Mouse (Mus musculus): ENCODE measurements around the gene Zc3h10. TPM values are rescaled to one million over a fixed set of nuclear protein-coding genes. Genes with fewer than 3 reads are reported as not detected.

Gene Zc3h10
- polyA plus RNA-seq, 1 experiment from 2014 or later: 6.2 TPM

GRCm38 (mm10) chr10:128520591-128520990, 27.0 kb downstream of the Zc3h10 start:
- 85% methylated on average over 16 of the region's 16 CpGs for WGBS (ENCODE audit: insufficient replicate concordance)
- Histone ChIP-seq H3K4me2 (no peak overlapping the region), H3K36me3 (peaks cover 47% of the 10 kb centered on the region), H3K4me3 (replicated peaks) (no peak overlapping the region), H3K27ac (no peak overlapping the region), H3K9ac (no peak overlapping the region), H3K9me3 (replicated peaks) (no peaks in the 10 kb centered on the region), H3K4me1 (replicated peaks) (peaks cover 45% of the 10 kb centered on the region), H3K27me3 (0 out of 2 replicates have a peak, but pooled peaks cover 3% of the 10 kb centered on the region)
- DNase-seq (no peak), ATAC-seq (ENCODE audit: low read depth) (no peak)

DNA sequence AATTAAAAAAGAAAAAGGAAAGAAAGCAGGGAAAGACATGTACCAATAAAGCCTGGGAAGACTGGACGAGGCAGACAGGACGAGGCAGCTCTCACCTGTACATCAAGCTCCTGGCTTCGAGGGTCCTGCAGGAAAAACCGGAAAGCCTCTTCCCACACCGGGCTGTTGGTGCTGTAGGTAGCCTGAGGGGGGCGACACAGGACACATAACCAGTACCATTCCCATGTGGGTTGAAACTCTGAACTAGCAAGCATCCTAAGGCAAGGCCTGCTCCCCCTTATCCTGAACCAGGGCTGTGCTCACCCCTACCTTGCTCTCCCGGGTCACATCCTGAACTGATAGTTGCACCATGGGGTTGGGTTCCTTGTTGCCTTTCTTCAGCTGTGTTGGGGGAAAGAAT, 28.7 kb downstream of the Zc3h10 start:
- Histone ChIP-seq H3K27me3 (0 out of 2 replicates have a peak, but pooled peaks cover under 1% of the 10 kb centered on the region), H3K36me3 (peaks cover 56% of the 10 kb centered on the region), H3K4me1 (replicated peaks) (peaks cover 36% of the 10 kb centered on the region), H3K9me3 (replicated peaks) (no peaks in the 10 kb centered on the region), H3K4me2 (no peak overlapping the region), H3K4me3 (replicated peaks) (no peak overlapping the region), H3K9ac (no peak overlapping the region), H3K27ac (no peak overlapping the region)
- no peak for DNase-seq
- no peak for ATAC-seq (ENCODE audit: low read depth)
- 74% methylated on average over 7 of the region's 7 CpGs for WGBS (ENCODE audit: insufficient replicate concordance)

DNA sequence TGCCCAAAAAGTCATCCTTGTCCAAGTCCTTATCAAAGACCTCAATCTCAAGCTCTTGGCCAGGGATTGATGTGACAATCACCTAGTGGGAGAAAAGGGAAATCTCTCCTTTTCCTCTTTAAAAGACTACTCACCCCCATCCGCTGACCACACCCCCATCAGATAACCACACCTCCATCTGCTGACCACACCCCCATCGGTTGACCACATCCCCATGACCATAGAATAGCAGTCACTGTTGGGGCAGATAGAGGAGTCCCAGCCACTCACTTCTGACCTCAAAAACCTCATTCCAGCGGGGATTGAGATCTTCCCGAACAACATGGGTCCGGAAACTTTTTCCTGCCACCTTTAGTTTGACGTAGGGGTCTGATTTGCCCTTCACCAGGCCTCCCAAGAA, 30.9 kb downstream of the Zc3h10 start:
- H3K9me3 ChIP-seq (replicated peaks): no peaks in the 10 kb centered on the region
- H3K4me3 ChIP-seq (replicated peaks): no peak overlapping the region
- no peak for DNase-seq
- no peak overlapping the region for H3K27ac ChIP-seq
- H3K9ac ChIP-seq: 0 out of 2 replicates have a peak overlapping the region, but pooled peaks have one; percentile 22
- H3K36me3 ChIP-seq: peaks cover 69% of the 10 kb centered on the region
- no peak for ATAC-seq (ENCODE audit: low read depth)
- peaks cover 35% of the 10 kb centered on the region for H3K4me1 ChIP-seq (replicated peaks)
- no peaks in the 10 kb centered on the region for H3K27me3 ChIP-seq
- H3K4me2 ChIP-seq: no peak overlapping the region
- WGBS (ENCODE audit: insufficient replicate concordance): 15% methylated on average over 6 of the region's 6 CpGs

GRCm38 (mm10) chr10:128516029-128516428, 31.5 kb downstream of the Zc3h10 start:
- Histone ChIP-seq H3K27ac (no peak overlapping the region), H3K4me2 (peak overlapping the region; percentile 45), H3K9ac (no peak overlapping the region; the same call in 1 of the 2 replicates), H3K27me3 (no peaks in the 10 kb centered on the region), H3K4me1 (replicated peaks) (peaks cover 41% of the 10 kb centered on the region), H3K9me3 (replicated peaks) (no peaks in the 10 kb centered on the region), H3K36me3 (peaks cover 69% of the 10 kb centered on the region), H3K4me3 (replicated peaks) (0 out of 2 replicates have a peak overlapping the region, but pooled peaks have one; percentile 8)
- WGBS (ENCODE audit: insufficient replicate concordance): 62% methylated on average over 20 of the region's 20 CpGs
- peak; percentile 50; the same call in 1 of the 2 replicates for ATAC-seq (ENCODE audit: low read depth)
- DNase-seq: peak; percentile 60

- Histone ChIP-seq H3K36me3 (peaks cover 66% of the 10 kb centered on the region), H3K4me3 (replicated peaks) (no peak overlapping the region), H3K4me2 (no peak overlapping the region), H3K27me3 (no peaks in the 10 kb centered on the region), H3K4me1 (replicated peaks) (peaks cover 51% of the 10 kb centered on the region), H3K27ac (peak overlapping the region; percentile 45; the same call in 1 of the 2 replicates), H3K9ac (no peak overlapping the region), H3K9me3 (replicated peaks) (no peaks in the 10 kb centered on the region)
- WGBS (ENCODE audit: insufficient replicate concordance): 56% methylated on average over 4 of the region's 4 CpGs
- ATAC-seq (ENCODE audit: low read depth): peak; percentile 45; the same call in 1 of the 2 replicates
- no peak for DNase-seq
Observed at GRCm38 (mm10) chr10:128515044-128515443, 32.5 kb downstream of the Zc3h10 start.

DNA sequence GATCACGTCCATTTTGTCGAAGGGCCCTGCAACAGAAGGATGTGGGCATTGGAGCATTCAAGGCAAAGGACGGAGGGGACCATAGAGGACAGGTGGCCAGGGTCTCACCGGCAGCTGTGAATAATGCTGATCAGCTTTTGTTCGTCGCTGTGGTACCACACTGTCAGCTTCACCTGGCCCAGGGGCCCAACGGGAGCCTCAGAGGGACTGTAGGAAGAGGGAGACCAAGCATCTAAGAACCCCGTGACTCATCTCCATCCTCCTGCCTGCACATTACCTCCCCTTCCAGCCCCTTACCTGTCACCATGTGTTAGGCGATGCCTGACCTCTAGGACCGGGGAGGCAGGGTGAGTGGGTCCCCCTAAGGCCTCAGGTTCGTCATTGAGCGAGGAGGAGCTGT, 35.8 kb downstream of the Zc3h10 start:
- no peak overlapping the region for H3K4me3 ChIP-seq (replicated peaks)
- no peaks in the 10 kb centered on the region for H3K9me3 ChIP-seq (replicated peaks)
- H3K36me3 ChIP-seq: peaks cover 47% of the 10 kb centered on the region
- no peak overlapping the region for H3K9ac ChIP-seq
- peaks cover 39% of the 10 kb centered on the region for H3K4me1 ChIP-seq (replicated peaks)
- no peak overlapping the region for H3K4me2 ChIP-seq
- DNase-seq (no peak), ATAC-seq (ENCODE audit: low read depth) (no peak)
- no peaks in the 10 kb centered on the region for H3K27me3 ChIP-seq
- H3K27ac ChIP-seq: no peak overlapping the region
- 89% methylated on average over 12 of the region's 12 CpGs for WGBS (ENCODE audit: insufficient replicate concordance)

GRCm38 (mm10) chr10:128511189-128511588, 36.4 kb downstream of the Zc3h10 start:
- no peak for DNase-seq
- ATAC-seq (ENCODE audit: low read depth): peak; percentile 62
- H3K4me3 ChIP-seq (replicated peaks): no peak overlapping the region
- no peak overlapping the region for H3K4me2 ChIP-seq
- 67% methylated on average over 9 of the region's 9 CpGs for WGBS (ENCODE audit: insufficient replicate concordance)
- no peaks in the 10 kb centered on the region for H3K27me3 ChIP-seq
- no peaks in the 10 kb centered on the region for H3K9me3 ChIP-seq (replicated peaks)
- peaks cover 33% of the 10 kb centered on the region for H3K4me1 ChIP-seq (replicated peaks)
- H3K9ac ChIP-seq: no peak overlapping the region
- no peak overlapping the region for H3K27ac ChIP-seq
- H3K36me3 ChIP-seq: peaks cover 44% of the 10 kb centered on the region

DNA sequence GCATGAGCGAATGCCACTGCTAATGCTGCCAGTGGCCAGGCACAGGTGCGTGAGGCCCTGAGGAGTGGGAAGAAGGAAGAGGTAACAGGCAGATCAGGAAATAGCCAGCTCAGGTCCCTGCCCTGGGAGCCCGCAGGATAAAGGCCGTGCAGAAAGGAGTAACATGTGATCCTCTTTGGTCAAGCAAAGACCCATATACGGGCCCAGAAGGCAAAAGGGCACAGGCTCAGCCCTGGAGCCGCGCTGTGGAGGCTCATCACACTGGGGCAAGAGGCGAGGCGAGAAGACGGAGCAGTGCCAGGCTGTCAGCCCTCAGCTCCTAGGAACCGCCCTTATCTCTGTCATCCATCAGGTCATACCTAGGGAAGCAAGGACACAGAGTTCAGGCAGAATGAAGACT, 37.3 kb downstream of the Zc3h10 start:
- Histone ChIP-seq H3K4me3 (replicated peaks) (no peak overlapping the region), H3K27me3 (no peaks in the 10 kb centered on the region), H3K4me2 (no peak overlapping the region), H3K36me3 (peaks cover 36% of the 10 kb centered on the region), H3K4me1 (replicated peaks) (peaks cover 26% of the 10 kb centered on the region), H3K9me3 (replicated peaks) (no peaks in the 10 kb centered on the region), H3K9ac (no peak overlapping the region), H3K27ac (no peak overlapping the region; the same call in 1 of the 2 replicates)
- DNase-seq (no peak), ATAC-seq (ENCODE audit: low read depth) (no peak)
- 83% methylated on average over 11 of the region's 11 CpGs for WGBS (ENCODE audit: insufficient replicate concordance)

- Histone ChIP-seq H3K27me3 (no peaks in the 10 kb centered on the region), H3K4me1 (replicated peaks) (peaks cover 26% of the 10 kb centered on the region), H3K27ac (no peak overlapping the region; the same call in 1 of the 2 replicates), H3K36me3 (peaks cover 32% of the 10 kb centered on the region), H3K4me3 (replicated peaks) (no peak overlapping the region), H3K9ac (no peak overlapping the region), H3K9me3 (replicated peaks) (no peaks in the 10 kb centered on the region), H3K4me2 (no peak overlapping the region)
- DNase-seq: no peak
- WGBS (ENCODE audit: insufficient replicate concordance): 74% methylated on average over 4 of the region's 4 CpGs
- no peak for ATAC-seq (ENCODE audit: low read depth)
Observed at GRCm38 (mm10) chr10:128509831-128510230, 37.7 kb downstream of the Zc3h10 start.

DNA sequence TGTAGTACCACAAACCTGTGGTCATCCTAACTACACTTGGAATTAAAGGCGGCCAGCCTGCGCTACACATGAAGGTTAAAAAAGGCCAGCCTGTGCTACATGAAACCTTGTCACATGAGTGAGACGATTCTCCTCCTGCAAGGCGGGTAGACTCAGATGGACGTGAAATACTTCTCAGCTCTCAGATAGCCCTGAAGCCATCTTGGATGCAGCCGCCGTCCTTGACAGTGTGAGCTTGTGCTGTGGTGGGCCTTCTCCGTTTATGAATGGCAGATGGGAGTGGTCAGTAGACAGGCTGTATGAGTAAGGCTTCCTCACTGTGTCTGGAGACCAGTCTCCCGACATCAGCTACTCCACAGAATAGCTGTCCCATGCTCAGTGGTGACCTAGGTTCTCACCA, 38.4 kb downstream of the Zc3h10 start:
- H3K4me2 ChIP-seq: no peak overlapping the region
- H3K27ac ChIP-seq: no peak overlapping the region
- H3K36me3 ChIP-seq: peaks cover 31% of the 10 kb centered on the region
- H3K4me1 ChIP-seq (replicated peaks): peaks cover 31% of the 10 kb centered on the region
- DNase-seq (no peak), ATAC-seq (ENCODE audit: low read depth) (no peak)
- H3K9ac ChIP-seq: no peak overlapping the region
- WGBS (ENCODE audit: insufficient replicate concordance): 75% methylated on average over 9 of the region's 9 CpGs
- no peak overlapping the region for H3K4me3 ChIP-seq (replicated peaks)
- H3K9me3 ChIP-seq (replicated peaks): no peaks in the 10 kb centered on the region
- no peaks in the 10 kb centered on the region for H3K27me3 ChIP-seq

DNA sequence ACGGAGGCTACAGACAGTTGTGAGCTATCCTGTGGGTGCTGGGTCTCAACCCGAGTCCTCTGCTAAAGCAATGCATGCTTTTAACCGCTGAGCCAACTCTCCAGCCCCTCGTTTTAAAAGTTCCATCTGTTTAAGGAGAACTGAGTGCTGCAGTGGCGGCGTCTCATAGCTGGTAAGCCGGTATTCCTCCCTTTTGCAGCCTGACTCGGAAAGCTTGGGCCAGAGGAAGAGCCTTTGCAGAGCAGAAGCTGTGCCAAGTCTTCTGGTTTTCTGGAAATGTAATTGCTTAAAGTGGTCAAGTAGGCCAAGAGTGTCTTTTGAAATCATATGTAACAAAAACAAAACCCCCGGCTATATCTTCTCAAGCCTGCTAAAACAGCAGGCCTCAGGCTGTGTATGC, 39.3 kb downstream of the Zc3h10 start:
- no peaks in the 10 kb centered on the region for H3K27me3 ChIP-seq
- H3K4me2 ChIP-seq: no peak overlapping the region
- H3K9me3 ChIP-seq (replicated peaks): no peaks in the 10 kb centered on the region
- H3K9ac ChIP-seq: no peak overlapping the region
- peaks cover 41% of the 10 kb centered on the region for H3K4me1 ChIP-seq (replicated peaks)
- no peak overlapping the region for H3K4me3 ChIP-seq (replicated peaks)
- 80% methylated on average over 9 of the region's 9 CpGs for WGBS (ENCODE audit: insufficient replicate concordance)
- no peak for ATAC-seq (ENCODE audit: low read depth)
- peaks cover 28% of the 10 kb centered on the region for H3K36me3 ChIP-seq
- no peak overlapping the region for H3K27ac ChIP-seq
- no peak for DNase-seq

DNA sequence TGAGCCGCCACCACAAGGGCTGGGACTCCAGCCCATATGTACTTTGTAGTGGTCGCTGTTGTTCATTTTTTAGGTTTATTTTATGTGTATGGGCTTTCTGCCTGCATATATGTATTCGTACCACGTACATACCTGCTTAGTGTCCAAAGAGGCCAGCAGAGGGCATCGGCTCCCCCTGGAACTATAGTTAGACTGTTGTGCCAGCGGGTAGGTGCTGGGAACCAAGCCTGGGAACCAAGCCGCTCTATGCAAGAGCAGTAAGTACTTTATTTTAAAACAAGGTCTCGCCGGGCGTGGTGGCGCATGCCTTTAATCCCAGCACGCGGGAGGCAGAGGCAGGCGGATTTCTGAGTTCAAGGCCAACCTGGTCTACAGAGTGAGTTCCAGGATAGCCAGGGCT, 41.6 kb downstream of the Zc3h10 start:
- DNase-seq: no peak
- Histone ChIP-seq H3K27ac (no peak overlapping the region), H3K4me3 (replicated peaks) (no peak overlapping the region), H3K9ac (no peak overlapping the region), H3K36me3 (peaks cover 11% of the 10 kb centered on the region), H3K4me1 (replicated peaks) (peaks cover 50% of the 10 kb centered on the region), H3K9me3 (replicated peaks) (no peaks in the 10 kb centered on the region), H3K27me3 (no peaks in the 10 kb centered on the region), H3K4me2 (no peak overlapping the region)
- 94% methylated on average over 14 of the region's 14 CpGs for WGBS (ENCODE audit: insufficient replicate concordance)
- no peak for ATAC-seq (ENCODE audit: low read depth)
